Mouse (Mus musculus) liver, postnatal 0 days (tissue): ENCODE measurements at regions not wholly inside any gene's neighbourhood (a gene's known extent, or its start where the extent isn't known, plus 50 kb on each side); places are given as distances from the start of the nearest gene placed in this dataset.

ENCODE experiments used
- ATAC-seq: fragments of 200-750 bp; cut with Nextera tagmentation; 2 replicates; pipeline ENCODE4 v1.8.0; 2017; ENCODE audit warnings: mild to moderate bottlenecking, moderate library complexity
- DNase-seq: peaks from one replicate; pipeline ENCODE4 v3.0.0-alpha.2; 2016
- H3K27ac ChIP-seq: fragments of 300-500 bp; sonication (generic); 2 replicates; pipeline ENCODE4 v1.5.1; 2014; ENCODE audit warnings: antibody characterized with exemption, moderate library complexity, mild to moderate bottlenecking, low read depth
- H3K27me3 ChIP-seq: fragments of 300-500 bp; sonication (generic); 2 replicates; pipeline ENCODE4 v1.6.1; 2014; ENCODE audit warnings: low read length, control low read depth, mixed read lengths; ENCODE audit not compliant: insufficient read depth
- H3K36me3 ChIP-seq: fragments of 300-500 bp; sonication (generic); replicated peaks from 2 replicates; pipeline ENCODE4 v1.6.1; 2014; ENCODE audit warnings: mild to moderate bottlenecking, control low read depth, low read length, moderate library complexity, mixed read lengths; ENCODE audit not compliant: insufficient read depth
- H3K4me1 ChIP-seq: fragments of 300-500 bp; sonication (generic); 2 replicates; pipeline ENCODE4 v1.6.1; 2014; ENCODE audit warnings: antibody characterized with exemption, mild to moderate bottlenecking, control low read depth; ENCODE audit not compliant: insufficient read depth
- H3K4me2 ChIP-seq: fragments of 300-500 bp; sonication (generic); 2 replicates; pipeline ENCODE4 v1.6.1; 2014; ENCODE audit warnings: low read depth, mild to moderate bottlenecking, low read length, moderate library complexity, mixed read lengths
- H3K4me3 ChIP-seq: fragments of 300-500 bp; sonication (generic); 2 replicates; pipeline ENCODE4 v1.5.1; 2014; ENCODE audit warnings: low read depth, low read length
- H3K9ac ChIP-seq: fragments of 300-500 bp; sonication (generic); replicated peaks from 2 replicates; pipeline ENCODE4 v1.6.1; 2014; ENCODE audit warnings: mild to moderate bottlenecking, moderate library complexity
- H3K9me3 ChIP-seq: fragments of 300-500 bp; sonication (generic); 2 replicates; pipeline ENCODE4 v1.6.1; 2016; ENCODE audit warnings: mild to moderate bottlenecking, control low read depth, low read length, mixed read lengths
- CTCF ChIP-seq: sonication (generic); IDR thresholded peaks from 2 replicates; pipeline ENCODE4 v1.5.1; 2016; ENCODE audit warnings: antibody characterized with exemption, low read depth
- EP300 ChIP-seq: IDR thresholded peaks from 2 replicates; pipeline ENCODE4 v1.6.1; 2016; ENCODE audit warnings: antibody characterized with exemption, low read depth, mild to moderate bottlenecking
- WGBS: fragments of 180-500 bp; shearing (Covaris S2); extraction: QIAGEN DNeasy Blood & Tissue Kit; methylation state at CpG from one replicate; pipeline ENCODE4 v1.1.7; 2014; ENCODE audit not compliant: insufficient replicate concordance; 5-methylcytosine and 5-hydroxymethylcytosine counted together

DNA sequence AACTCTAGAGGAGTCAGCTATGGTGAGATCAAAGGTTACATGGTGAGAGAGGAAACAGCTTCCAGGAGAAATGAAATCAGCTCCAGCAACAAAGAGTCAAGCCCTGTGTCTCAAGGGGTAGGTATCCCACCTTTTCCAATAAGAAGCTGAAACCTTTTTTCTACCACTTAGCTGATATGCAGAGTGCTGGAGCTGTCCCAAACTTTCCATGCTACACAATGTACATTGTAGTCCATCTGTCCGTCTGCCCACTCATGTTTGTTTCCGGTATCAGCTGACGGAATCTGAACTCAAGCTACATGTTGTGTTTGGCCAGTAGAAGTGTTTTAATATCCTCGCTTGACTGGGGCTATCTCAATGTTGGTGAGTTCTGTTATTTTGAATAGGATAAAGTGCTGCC is 83.6 kb upstream of the Ngf start:
- WGBS, result 85% methylated on average over 4 of the region's 4 CpGs
- no peaks in the 10 kb centered on the region for H3K27me3 ChIP-seq
- H3K36me3 ChIP-seq, result no peaks in the 10 kb centered on the region
- H3K27ac ChIP-seq, result no peak overlapping the region
- ATAC-seq, result no peak
- no peaks in the 10 kb centered on the region for H3K4me1 ChIP-seq
- no peak overlapping the region for H3K9ac ChIP-seq
- H3K4me3 ChIP-seq, result no peak overlapping the region
- TF ChIP-seq EP300 (no peak), CTCF (no peak)
- no peak for DNase-seq
- no peaks in the 10 kb centered on the region for H3K9me3 ChIP-seq
- H3K4me2 ChIP-seq, result no peak overlapping the region

DNA sequence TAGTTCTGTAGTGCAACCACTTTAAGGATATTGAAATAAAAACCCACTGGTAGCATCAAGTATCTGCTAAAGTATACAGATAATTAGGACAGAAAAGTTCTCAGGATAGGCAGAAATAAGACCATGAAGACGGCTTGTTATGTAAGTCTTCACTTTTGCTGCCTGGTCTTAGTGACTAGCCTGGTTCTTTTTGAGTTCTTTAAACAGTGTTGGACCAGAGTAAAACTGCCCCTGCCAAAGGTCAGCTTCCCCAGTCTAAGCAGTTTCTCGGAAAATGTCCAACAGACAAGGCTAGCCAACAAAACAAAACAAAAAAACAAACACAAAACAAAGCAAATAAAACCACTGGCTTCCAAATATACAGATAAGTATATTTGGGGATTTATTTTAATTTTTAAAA is 85.1 kb upstream of the Ngf start:
- no peak for TF ChIP-seq CTCF
- TF ChIP-seq EP300, result no peak
- DNase-seq, result no peak
- Histone ChIP-seq H3K36me3 (no peaks in the 10 kb centered on the region), H3K4me3 (no peak overlapping the region), H3K9ac (no peak overlapping the region), H3K9me3 (no peaks in the 10 kb centered on the region), H3K4me1 (no peaks in the 10 kb centered on the region), H3K27ac (no peak overlapping the region), H3K4me2 (no peak overlapping the region), H3K27me3 (no peaks in the 10 kb centered on the region)
- ATAC-seq, result no peak
- WGBS, result 58% methylated on average over 2 of the region's 2 CpGs

DNA sequence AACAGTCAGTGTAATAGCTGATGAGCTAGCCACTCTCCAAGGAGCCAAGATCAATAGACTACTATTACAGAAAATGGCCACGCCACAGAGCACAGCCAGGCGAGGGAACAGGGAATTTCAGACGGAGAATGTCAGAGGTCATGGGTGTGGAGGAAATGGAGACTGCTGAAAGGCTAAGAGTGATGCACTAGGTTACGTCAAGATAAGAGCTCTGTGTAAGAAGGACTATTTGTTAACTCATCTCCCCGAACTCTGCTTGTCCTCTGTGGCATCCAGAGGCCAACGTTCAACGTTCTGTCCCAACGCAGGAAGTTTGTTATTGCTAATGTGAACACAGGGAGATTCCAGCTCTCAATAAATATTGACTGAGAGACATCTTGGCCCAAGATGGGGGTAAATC is 86.0 kb upstream of the Ngf start:
- Histone ChIP-seq H3K9me3 (no peaks in the 10 kb centered on the region), H3K27me3 (no peaks in the 10 kb centered on the region), H3K4me2 (no peak overlapping the region), H3K4me3 (no peak overlapping the region), H3K36me3 (no peaks in the 10 kb centered on the region), H3K9ac (no peak overlapping the region), H3K4me1 (no peaks in the 10 kb centered on the region), H3K27ac (no peak overlapping the region)
- WGBS, result 42% methylated on average over 8 of the region's 8 CpGs
- peak; percentile 35; the same call in 1 of the 2 replicates for TF ChIP-seq EP300
- no peak for TF ChIP-seq CTCF
- ATAC-seq (peak; percentile 97), DNase-seq (no peak)

DNA sequence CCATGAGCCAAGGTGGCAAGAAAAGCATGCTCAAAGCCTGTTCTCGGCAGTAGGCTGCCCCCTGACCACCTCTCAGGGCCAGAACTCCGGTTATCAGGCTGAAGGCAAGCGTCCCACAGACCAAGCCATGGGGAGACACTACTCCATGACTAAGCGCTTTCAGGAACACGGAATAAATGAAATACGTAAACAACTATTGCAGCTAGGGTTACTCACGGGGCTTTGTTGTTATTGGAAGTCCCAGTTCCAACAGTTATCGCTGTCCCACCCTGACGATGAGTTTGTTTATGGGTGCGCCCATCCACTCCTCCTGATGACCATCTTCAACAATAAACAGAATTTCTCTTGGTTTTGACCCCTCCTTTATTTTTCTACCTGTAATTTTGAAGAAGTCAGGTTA is 88.0 kb upstream of the Ngf start:
- TF ChIP-seq CTCF (no peak), EP300 (no peak)
- no peaks in the 10 kb centered on the region for H3K4me1 ChIP-seq
- ATAC-seq (no peak), DNase-seq (no peak)
- no peak overlapping the region for H3K4me3 ChIP-seq
- no peaks in the 10 kb centered on the region for H3K9me3 ChIP-seq
- 81% methylated on average over 10 of the region's 10 CpGs for WGBS
- no peaks in the 10 kb centered on the region for H3K36me3 ChIP-seq
- H3K4me2 ChIP-seq, result no peak overlapping the region
- no peaks in the 10 kb centered on the region for H3K27me3 ChIP-seq
- no peak overlapping the region for H3K27ac ChIP-seq
- H3K9ac ChIP-seq, result no peak overlapping the region

DNA sequence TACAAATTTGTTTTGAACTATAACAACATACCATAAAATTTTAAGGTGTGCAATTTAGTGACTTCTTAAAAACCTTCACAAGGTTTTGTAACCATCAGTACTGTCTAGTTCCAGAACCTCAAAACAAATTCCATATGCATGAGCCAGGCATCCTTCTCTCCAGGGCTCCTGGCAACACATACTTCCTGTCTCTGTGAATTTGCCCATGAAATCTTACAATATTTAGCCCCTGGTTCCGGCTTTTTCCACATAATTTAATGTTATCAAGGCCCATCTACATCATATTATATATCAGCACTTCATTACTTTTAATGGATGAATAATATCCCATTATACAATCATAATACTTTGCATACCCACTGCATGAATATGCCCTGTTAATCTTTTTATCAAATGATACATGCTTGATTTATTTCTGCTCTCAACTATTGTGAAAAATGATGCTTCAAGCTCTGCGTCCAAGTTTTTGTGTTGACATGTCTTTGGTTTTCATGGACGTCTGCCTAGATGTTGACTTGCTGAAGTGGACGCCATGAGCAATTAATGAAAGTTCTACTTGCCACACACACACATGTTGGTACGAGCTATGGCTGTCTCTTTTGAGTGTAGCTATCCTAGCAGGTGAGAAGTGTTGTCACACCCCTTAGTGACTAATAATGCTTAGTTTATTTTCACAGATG is 95.2 kb upstream of the Ngf start:
- Histone ChIP-seq H3K27me3 (no peaks in the 10 kb centered on the region), H3K4me3 (no peak overlapping the region), H3K9me3 (no peaks in the 10 kb centered on the region), H3K4me2 (no peak overlapping the region), H3K36me3 (no peaks in the 10 kb centered on the region), H3K4me1 (no peaks in the 10 kb centered on the region), H3K27ac (no peak overlapping the region), H3K9ac (no peak overlapping the region)
- DNase-seq, result no peak
- no peak for TF ChIP-seq CTCF
- no peak for TF ChIP-seq EP300
- ATAC-seq, result no peak
- 75% methylated on average over 5 of the region's 5 CpGs for WGBS

DNA sequence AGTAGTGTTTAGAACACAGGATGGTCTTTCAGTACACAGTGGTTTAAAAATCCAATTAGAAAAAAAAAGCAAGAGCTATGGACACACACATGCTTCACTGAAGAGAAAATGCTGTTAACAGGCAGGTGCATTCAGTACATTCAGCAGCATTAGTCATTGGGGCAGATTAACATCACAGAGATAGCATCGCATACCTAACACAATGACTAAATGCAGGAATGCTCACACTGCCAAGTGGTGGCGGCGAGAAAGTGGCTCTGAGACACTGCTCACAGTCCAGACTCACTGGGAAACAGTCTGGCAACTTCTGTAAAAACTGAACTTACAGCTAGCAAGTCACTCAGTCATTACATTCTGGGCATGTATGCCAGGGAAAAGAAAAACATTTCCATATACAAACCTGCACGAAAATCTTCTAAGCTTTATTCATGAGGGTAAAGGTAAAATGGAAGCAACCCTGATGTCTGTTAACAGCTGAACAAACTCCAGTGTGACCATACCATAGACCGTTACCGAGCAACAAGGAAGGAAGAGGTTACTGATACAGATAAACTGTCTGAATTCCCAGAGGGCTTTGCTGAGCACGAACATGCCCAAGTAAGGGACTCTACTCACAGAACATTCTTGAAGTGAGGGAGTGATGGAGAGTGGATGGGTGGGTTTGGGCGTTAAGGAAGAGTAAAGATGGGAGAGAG is 97.4 kb upstream of the Ngf start:
- no peak overlapping the region for H3K4me2 ChIP-seq
- H3K4me1 ChIP-seq, result no peaks in the 10 kb centered on the region
- DNase-seq (no peak), ATAC-seq (no peak)
- H3K27ac ChIP-seq, result no peak overlapping the region
- H3K9ac ChIP-seq, result no peak overlapping the region
- H3K4me3 ChIP-seq, result no peak overlapping the region
- H3K9me3 ChIP-seq, result no peaks in the 10 kb centered on the region
- TF ChIP-seq EP300, result no peak
- TF ChIP-seq CTCF, result no peak
- WGBS, result 67% methylated on average over 8 of the region's 8 CpGs
- no peaks in the 10 kb centered on the region for H3K27me3 ChIP-seq
- no peaks in the 10 kb centered on the region for H3K36me3 ChIP-seq
